Mouse (Mus musculus) ES-CJ7 (cell line): ENCODE data around the gene Nol7.

Experiments used
- DNase-seq: peaks from one replicate; pipeline ENCODE4 v3.0.0; 2011; ENCODE audit warnings: low read depth, low spot score

The Nol7 gene

GRCm38 (mm10) chr13:43428436-43428835 lies 30.2 kb downstream of the Nol7 start:
- no peak for DNase-seq

DNA sequence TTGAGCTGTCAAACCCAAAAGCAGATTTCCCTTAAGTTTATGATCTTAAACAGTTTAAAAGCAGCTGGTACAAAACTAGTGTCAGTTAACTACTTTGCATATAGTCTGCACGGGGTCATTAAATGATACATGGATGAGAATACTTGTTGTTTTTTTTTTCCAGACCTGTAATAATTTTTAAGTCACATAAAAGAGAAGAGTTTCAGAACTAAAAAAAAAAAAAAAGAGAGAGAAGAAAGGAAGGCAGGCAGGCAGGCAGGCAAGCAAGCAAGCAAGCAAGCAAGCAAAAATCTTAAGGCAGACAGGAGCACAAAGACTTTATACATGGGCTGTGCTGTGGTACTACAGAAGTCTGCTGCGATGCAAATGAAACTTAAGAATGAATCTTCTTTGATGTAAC lies 35.2 kb downstream of the Nol7 start:
- no peak for DNase-seq

DNA sequence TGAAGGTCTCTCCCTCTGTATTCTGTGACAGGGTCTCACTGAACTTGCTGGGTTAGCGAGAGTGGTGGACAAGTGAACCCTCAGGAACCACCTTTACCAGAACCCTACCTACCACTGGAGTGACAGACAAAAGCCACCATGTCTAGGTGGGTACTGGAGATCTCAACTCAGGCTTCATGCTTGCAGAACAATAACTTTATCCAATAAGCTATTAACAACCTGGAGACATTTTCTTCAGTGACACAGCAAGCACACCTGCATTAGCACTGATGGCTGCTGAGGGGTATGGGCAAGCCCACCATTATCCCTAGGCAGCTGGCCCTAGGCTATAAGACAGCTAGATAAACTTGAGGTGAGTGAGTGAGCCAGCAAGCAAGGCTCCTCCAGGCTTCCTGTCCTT lies 42.2 kb downstream of the Nol7 start:
- DNase-seq: no peak

DNA sequence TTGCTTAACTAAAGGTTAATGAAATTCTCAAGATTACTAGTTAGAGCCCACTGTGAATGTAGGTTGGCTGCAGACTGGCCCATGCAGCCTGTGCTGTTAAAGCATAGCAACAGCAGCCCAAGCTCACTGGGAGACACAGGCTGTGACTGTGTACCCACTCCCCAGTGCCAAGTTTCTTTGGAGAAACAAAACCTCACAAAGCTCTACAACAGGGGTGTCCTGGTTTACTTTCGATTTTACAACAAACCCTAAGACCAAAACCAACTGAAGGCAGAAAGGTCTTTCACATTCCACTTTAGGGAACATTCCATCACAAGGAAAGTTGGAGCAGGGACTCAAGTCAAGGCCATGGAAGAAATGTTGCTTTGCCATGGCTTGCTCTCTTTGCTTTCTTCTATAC lies 44.4 kb downstream of the Nol7 start:
- DNase-seq: no peak

DNA sequence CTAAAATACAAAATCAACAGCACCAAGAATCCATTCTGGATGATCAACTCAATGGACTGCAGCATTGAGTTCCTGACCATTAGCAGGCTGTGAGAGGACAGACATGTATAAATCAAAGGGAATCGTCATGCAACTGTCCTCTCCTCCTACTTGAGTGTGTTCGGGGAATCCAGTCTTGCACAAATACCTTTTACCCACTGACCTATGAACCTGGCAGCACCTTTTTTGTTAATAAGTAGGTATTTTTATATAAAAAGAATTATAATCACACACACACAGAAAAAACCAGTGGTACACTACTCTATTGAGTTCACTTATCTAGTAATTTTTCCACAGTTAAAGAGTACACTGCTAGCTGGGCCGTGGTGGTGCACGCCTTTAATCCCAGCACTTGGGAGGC lies 45.5 kb downstream of the Nol7 start:
- no peak for DNase-seq

- no peak for DNase-seq
These were observed 46.5 kb downstream of the Nol7 start for GRCm38 (mm10) chr13:43444717-43445116.

DNA sequence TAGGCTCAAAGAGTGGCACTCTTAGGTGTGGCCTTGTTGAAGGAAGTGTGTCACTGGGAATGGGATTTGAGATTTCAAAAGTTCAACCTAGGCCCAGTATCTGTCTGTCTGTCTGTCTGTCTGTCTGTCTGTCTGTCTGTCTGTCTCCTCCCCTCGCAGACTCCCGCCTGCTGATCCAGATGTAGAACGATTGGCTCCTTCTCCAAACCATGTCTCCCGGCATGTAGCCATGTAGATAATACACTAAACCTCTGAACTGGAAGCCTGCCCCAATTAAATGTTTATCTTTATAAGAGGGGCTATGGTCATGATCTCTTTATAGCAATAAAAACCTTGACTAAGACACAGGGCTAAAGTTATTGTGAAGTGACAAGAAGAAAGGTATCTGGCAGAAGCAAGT lies 47.6 kb downstream of the Nol7 start:
- no peak for DNase-seq

DNA sequence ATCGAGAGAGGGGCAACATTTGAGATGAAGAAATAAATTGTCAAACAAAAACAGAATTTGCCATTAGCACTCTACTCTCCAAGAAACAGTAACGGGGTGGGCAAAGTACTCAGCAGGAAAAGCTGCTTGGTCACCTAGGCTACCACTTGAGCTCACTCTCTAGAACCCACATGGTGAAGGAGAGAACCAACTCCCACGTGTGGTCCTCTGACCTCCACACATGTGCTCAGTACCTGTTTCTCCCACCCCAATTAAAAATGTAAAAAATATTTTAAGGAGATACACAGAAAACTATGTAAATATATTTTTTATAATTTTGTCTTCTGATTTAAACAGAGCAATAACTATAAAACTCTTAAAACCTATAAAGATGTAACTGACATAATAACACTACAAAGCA lies 49.5 kb downstream of the Nol7 start:
- no peak for DNase-seq

GRCm38 (mm10) chr13:43450686-43451085 lies 52.5 kb downstream of the Nol7 start:
- no peak for DNase-seq

GRCm38 (mm10) chr13:43452177-43452576 lies 54.0 kb downstream of the Nol7 start:
- no peak for DNase-seq

DNA sequence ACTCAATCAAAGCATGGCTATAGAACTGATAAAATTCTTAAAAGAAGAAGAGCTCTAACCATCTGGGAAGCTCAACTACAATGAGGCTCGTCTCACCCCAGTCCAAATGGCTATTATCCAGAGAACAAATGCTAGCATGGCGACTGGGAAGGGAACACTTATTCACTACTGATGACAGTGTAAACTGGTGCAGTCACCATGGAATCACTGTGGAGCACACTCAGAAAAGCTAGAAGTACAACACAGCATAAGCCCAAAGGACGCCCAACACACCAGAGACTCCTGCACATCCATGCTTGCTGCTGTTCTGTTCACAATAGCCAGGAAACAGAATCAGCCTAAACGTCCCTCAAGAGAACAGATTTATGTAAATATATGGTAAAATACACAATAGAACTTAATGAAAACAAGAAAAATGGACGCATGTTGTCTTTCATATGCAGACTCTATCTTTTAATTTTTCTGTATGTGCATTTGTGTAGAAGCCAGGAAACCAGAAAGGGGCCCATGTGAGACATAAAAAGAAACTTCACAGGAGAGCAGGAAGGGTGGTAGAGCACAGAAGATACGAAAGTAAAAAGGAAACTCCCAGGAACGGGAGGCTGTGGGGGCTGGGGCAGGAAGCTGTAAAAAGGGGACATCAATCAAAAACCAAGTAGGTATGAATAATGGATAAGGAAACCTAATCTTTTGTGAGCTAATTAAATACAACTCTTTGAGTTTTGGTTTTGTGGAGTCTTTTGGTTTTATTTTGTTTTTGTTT lies 54.8 kb downstream of the Nol7 start:
- DNase-seq: no peak

DNA sequence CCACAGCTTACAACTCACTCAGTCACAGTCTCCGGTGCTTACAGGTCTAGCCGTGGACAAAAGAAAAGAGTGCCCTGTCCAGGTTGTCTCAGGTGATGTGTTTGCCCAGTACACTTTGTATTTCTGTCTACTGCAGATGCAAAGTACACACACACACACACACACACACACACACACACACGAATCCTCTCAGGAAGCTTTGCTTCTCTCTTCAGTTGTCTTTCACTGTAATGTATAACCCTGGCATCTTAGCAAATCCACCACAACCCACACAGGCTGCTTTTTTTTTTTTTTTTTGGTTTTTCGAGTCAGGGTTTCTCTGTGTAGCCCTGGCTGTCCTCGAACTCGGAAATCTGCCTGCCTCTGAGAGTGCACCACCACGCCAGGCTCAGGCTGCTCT lies 56.2 kb downstream of the Nol7 start:
- DNase-seq: no peak
